Mouse (Mus musculus) CH12.LX (cell line): ENCODE data around the gene Zmynd10. TPM values are rescaled to one million over a fixed set of nuclear protein-coding genes. Genes with fewer than 3 reads are reported as not detected.

Experiments
- DNase-seq: peaks from one replicate; pipeline ENCODE4 v3.0.0-alpha.2; 2013; ENCODE audit errors: extremely low read depth
- H3K27ac ChIP-seq: 2 replicates; pipeline ENCODE4 v1.5.1; 2012; ENCODE audit warnings: low read depth, mild to moderate bottlenecking, control low read depth, moderate library complexity; ENCODE audit not compliant: insufficient read depth
- H3K27me3 ChIP-seq: replicated peaks from 2 replicates; pipeline ENCODE3; 2012; ENCODE audit warnings: inconsistent platforms
- H3K36me3 ChIP-seq, 2 experiments: replicated peaks in 1 of 2; 2 replicates each; pipeline versions ENCODE3 to v1.6.1; 2012; ENCODE audit warnings: inconsistent platforms in 1 of 2, low read length in 1 of 2, mild to moderate bottlenecking in 1 of 2, mixed read lengths in 1 of 2, moderate library complexity in 1 of 2; ENCODE audit not compliant: control insufficient read depth in 1 of 2, insufficient read depth in 1 of 2
- H3K4me1 ChIP-seq, 2 experiments: 2 replicates each; pipeline ENCODE4 v1.6.1; 2012; ENCODE audit warnings: inconsistent platforms in 1 of 2, moderate library complexity in 1 of 2; ENCODE audit not compliant: insufficient read depth in 2 of 2, control insufficient read depth in 1 of 2
- H3K4me2 ChIP-seq: 2 replicates; pipeline ENCODE4 v1.6.1; 2012; ENCODE audit warnings: low read depth, mild to moderate bottlenecking, control low read depth; ENCODE audit not compliant: poor library complexity, insufficient read depth, severe bottlenecking
- H3K4me3 ChIP-seq, 3 experiments: fragments of 150-350 bp in 1 of 3; sonication (generic) in 1 of 3; replicated peaks in 1 of 3; 2 replicates each; pipeline versions ENCODE3 to v1.5.1; 2011 to 2012; ENCODE audit warnings: low read depth in 2 of 3, low read length in 2 of 3, mild to moderate bottlenecking in 2 of 3, moderate library complexity in 2 of 3, control low read depth in 1 of 3, improper control_type of control experiment in 1 of 3, inconsistent platforms in 1 of 3, mixed read lengths in 1 of 3; ENCODE audit not compliant: poor library complexity in 1 of 3
- H3K79me2 ChIP-seq: replicated peaks from 2 replicates; pipeline ENCODE4 v1.6.1; 2012; ENCODE audit warnings: mild to moderate bottlenecking, moderate library complexity; ENCODE audit not compliant: control insufficient read depth, poor library complexity, insufficient read depth, severe bottlenecking; ENCODE audit errors: extremely low read depth
- H3K9ac ChIP-seq: 2 replicates; pipeline ENCODE4 v1.6.1; 2012; ENCODE audit warnings: low read depth, mild to moderate bottlenecking, control low read depth, moderate library complexity; ENCODE audit not compliant: insufficient read depth
- H3K9me3 ChIP-seq: replicated peaks from 2 replicates; pipeline ENCODE3; 2012; ENCODE audit warnings: low read length, inconsistent platforms, mixed read lengths
- BHLHE40 ChIP-seq: IDR thresholded peaks from 2 replicates; pipeline ENCODE4 v1.6.1; 2011; ENCODE audit warnings: mild to moderate bottlenecking, low read depth, low read length, improper control_type of control experiment
- CHD1 ChIP-seq: IDR thresholded peaks from 2 replicates; pipeline ENCODE4 v1.6.1; 2012; ENCODE audit warnings: low read depth, low read length, improper control_type of control experiment, inconsistent platforms
- CTCF ChIP-seq, 2 experiments: IDR thresholded peaks in 1 of 2; conservative IDR thresholded peaks in 1 of 2; 2 replicates each; pipeline ENCODE4 v1.5.1; 2011 to 2012; ENCODE audit warnings: low read depth in 2 of 2, low read length in 2 of 2, improper control_type of control experiment in 1 of 2, inconsistent platforms in 1 of 2, mild to moderate bottlenecking in 1 of 2, moderate library complexity in 1 of 2
- E2F4 ChIP-seq: IDR thresholded peaks from 2 replicates; pipeline ENCODE4 v1.6.1; 2011; ENCODE audit warnings: low read depth, low read length, improper control_type of control experiment; ENCODE audit not compliant: insufficient replicate concordance
- ELF1 ChIP-seq: IDR thresholded peaks from 2 replicates; pipeline ENCODE4 v1.6.1; 2014; ENCODE audit warnings: low read depth, mild to moderate bottlenecking, inconsistent platforms, low read length, improper control_type of control experiment
- ETS1 ChIP-seq: conservative IDR thresholded peaks from 2 replicates; pipeline ENCODE4 v1.6.1; 2012; ENCODE audit warnings: low read depth, mild to moderate bottlenecking, inconsistent platforms, low read length, improper control_type of control experiment, moderate library complexity
- GABPA ChIP-seq: IDR thresholded peaks from 2 replicates; pipeline ENCODE4 v1.6.1; 2012; ENCODE audit warnings: low read depth, low read length, improper control_type of control experiment, inconsistent platforms; ENCODE audit not compliant: insufficient replicate concordance
- IRF4 ChIP-seq: IDR thresholded peaks from 2 replicates; pipeline ENCODE4 v1.6.1; 2014; ENCODE audit warnings: low read depth, mild to moderate bottlenecking, inconsistent platforms, low read length, improper control_type of control experiment
- JUN ChIP-seq: IDR thresholded peaks from 2 replicates; pipeline ENCODE4 v1.6.1; 2011; ENCODE audit warnings: low read depth, mild to moderate bottlenecking, low read length, improper control_type of control experiment, moderate library complexity; ENCODE audit not compliant: insufficient read depth
- JUND ChIP-seq: conservative IDR thresholded peaks from 2 replicates; pipeline ENCODE4 v1.6.1; 2011; ENCODE audit warnings: low read depth, low read length, improper control_type of control experiment
- MAX ChIP-seq: IDR thresholded peaks from 2 replicates; pipeline ENCODE4 v1.6.1; 2011; ENCODE audit warnings: low read length, improper control_type of control experiment
- MAZ ChIP-seq: IDR thresholded peaks from 2 replicates; pipeline ENCODE4 v1.6.1; 2012; ENCODE audit warnings: low read depth, mild to moderate bottlenecking, inconsistent platforms, low read length, improper control_type of control experiment, moderate library complexity
- MEF2A ChIP-seq: IDR thresholded peaks from 2 replicates; pipeline ENCODE4 v1.6.1; 2014; ENCODE audit warnings: low read depth, mild to moderate bottlenecking, inconsistent platforms, low read length, improper control_type of control experiment, borderline replicate concordance
- MXI1 ChIP-seq: IDR thresholded peaks from 2 replicates; pipeline ENCODE4 v1.6.1; 2011; ENCODE audit warnings: mild to moderate bottlenecking, low read depth, low read length, improper control_type of control experiment
- NRF1 ChIP-seq: IDR thresholded peaks from 2 replicates; pipeline ENCODE4 v1.6.1; 2014; ENCODE audit warnings: low read depth, mild to moderate bottlenecking, inconsistent platforms, low read length, improper control_type of control experiment, moderate library complexity
- PAX5 ChIP-seq: IDR thresholded peaks from 2 replicates; pipeline ENCODE4 v1.6.1; 2012; ENCODE audit warnings: low read length, inconsistent platforms, mixed read lengths
- POLR2A ChIP-seq: IDR thresholded peaks from 2 replicates; pipeline ENCODE4 v1.6.1; 2011; ENCODE audit warnings: low read depth, mild to moderate bottlenecking, improper control_type of control experiment, low read length
- POLR2AphosphoS2 ChIP-seq: IDR thresholded peaks from 2 replicates; pipeline ENCODE4 v1.6.1; 2011; ENCODE audit warnings: low read depth, low read length, improper control_type of control experiment
- RAD21 ChIP-seq: IDR thresholded peaks from 2 replicates; pipeline ENCODE4 v1.6.1; 2011; ENCODE audit warnings: low read depth, mild to moderate bottlenecking, low read length, improper control_type of control experiment, moderate library complexity
- TBP ChIP-seq: conservative IDR thresholded peaks from 2 replicates; pipeline ENCODE4 v1.6.1; 2011; ENCODE audit warnings: low read depth, low read length, improper control_type of control experiment
- UBTF ChIP-seq: IDR thresholded peaks from 2 replicates; pipeline ENCODE4 v1.6.1; 2012; ENCODE audit warnings: low read depth, mild to moderate bottlenecking, inconsistent platforms, low read length, improper control_type of control experiment, moderate library complexity
- ZC3H11A ChIP-seq: IDR thresholded peaks from 2 replicates; pipeline ENCODE4 v1.6.1; 2012; ENCODE audit warnings: low read depth, mild to moderate bottlenecking, inconsistent platforms, low read length, improper control_type of control experiment
- ZKSCAN1 ChIP-seq: IDR thresholded peaks from 2 replicates; pipeline ENCODE4 v1.6.1; 2012; ENCODE audit warnings: low read depth, inconsistent platforms, low read length, improper control_type of control experiment, borderline replicate concordance
- ZNF384 ChIP-seq: IDR thresholded peaks from 2 replicates; pipeline ENCODE4 v1.6.1; 2012; ENCODE audit warnings: low read depth, low read length, improper control_type of control experiment, inconsistent platforms
- dilution Hi-C: fragments of 300-500 bp; cut with MboI; formaldehyde crosslinking; loops from 2 replicates; pipeline ENCODE4 v1.14.3; 2020; ENCODE audit warnings: low sequenced_read_pairs; ENCODE audit not compliant: extremely low pct_unique_long_range_greater_than_20kb, extremely low pct_ligation_motif_present
- in situ Hi-C: fragments of 300-500 bp; cut with MboI; formaldehyde crosslinking; loops from 3 replicates; pipeline ENCODE4 v1.14.3; 2019; ENCODE audit warnings: low sequenced_read_pairs, low pct_ligation_motif_present, low pct_unique_long_range_greater_than_20kb, mixed read lengths
- polyA plus RNA-seq: library from polyadenylated mRNA; unstranded; fragments of >175 nt; gene quantifications from 2 replicates; pipeline ENCODE4 v1.2.1, GENCODE M21; 2012; ENCODE audit warnings: low read depth; ENCODE audit not compliant: insufficient read length
- total RNA-seq, 2 experiments: library from RNA; depleted of rRNA; stranded (reverse); fragments of 300-350 nt in 1 of 2; fragments of >200 nt in 1 of 2; gene quantifications; 2 replicates each; pipeline ENCODE4 v1.2.3; 2012 to 2014

The Zmynd10 gene
- total and polyA plus RNA-seq, 3 experiments, result 0.34 to 0.63 TPM; not detected in 1

DNA sequence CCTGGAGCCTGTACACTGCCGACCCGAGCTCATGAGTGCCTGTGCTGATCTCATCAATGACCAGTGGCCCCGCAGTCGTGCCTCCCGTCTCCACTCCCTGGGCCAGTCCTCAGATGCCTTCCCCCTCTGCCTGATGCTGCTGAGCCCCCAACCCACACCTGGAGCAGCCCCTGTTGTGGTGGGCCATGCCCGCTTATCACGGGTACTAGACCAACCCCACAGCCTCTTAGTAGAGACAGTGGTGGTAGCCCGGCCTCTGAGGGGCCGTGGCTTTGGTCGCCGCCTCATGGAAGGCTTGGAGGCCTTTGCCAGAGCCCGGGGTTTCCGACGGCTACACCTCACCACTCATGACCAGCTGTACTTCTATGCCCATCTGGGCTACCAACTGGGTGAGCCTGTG is 36.1 kb downstream of the Zmynd10 start:
- Histone ChIP-seq H3K4me3 (no peak overlapping the region), H3K9me3 (no peaks in the 10 kb centered on the region), H3K27ac (no peak overlapping the region), H3K4me2 (no peak overlapping the region), H3K4me1 (peaks cover 11 to 38% of the 10 kb centered on the region in 2 experiments), H3K9ac (no peak overlapping the region), H3K79me2 (peaks cover 5% of the 10 kb centered on the region), H3K36me3 (peaks cover 8 to 33% of the 10 kb centered on the region in 2 experiments), H3K27me3 (no peaks in the 10 kb centered on the region)
- dilution Hi-C loops (no loop called here), in situ Hi-C loops (no loop called here)
- no peak for TF ChIP-seq ZNF384
- no peak for TF ChIP-seq MEF2A
- no peak for TF ChIP-seq MAZ
- TF ChIP-seq GABPA, result no peak
- TF ChIP-seq MAX, result no peak
- TF ChIP-seq UBTF, result no peak
- no peak for DNase-seq

GRCm38 (mm10) chr9:107586504-107586903 is 39.4 kb downstream of the Zmynd10 start:
- H3K9ac ChIP-seq, result no peak overlapping the region
- in situ Hi-C loops (no loop called here), dilution Hi-C loops (no loop called here)
- no peak overlapping the region for H3K4me2 ChIP-seq
- no peaks in the 10 kb centered on the region for H3K9me3 ChIP-seq
- H3K27ac ChIP-seq, result no peak overlapping the region
- H3K4me1 ChIP-seq, result peaks cover 11 to 32% of the 10 kb centered on the region in 2 experiments
- no peak for DNase-seq
- H3K36me3 ChIP-seq, result peaks cover 27 to 61% of the 10 kb centered on the region in 2 experiments
- no peaks in the 10 kb centered on the region for H3K27me3 ChIP-seq
- TF ChIP-seq IRF4, result no peak
- TF ChIP-seq JUN, result no peak
- TF ChIP-seq PAX5, result no peak
- TF ChIP-seq, all 38 proteins: peak for 0
- Histone ChIP-seq H3K4me3 (peak overlapping the region in 1 of 3 experiments; percentile 33), H3K79me2 (peaks cover 18% of the 10 kb centered on the region)

GRCm38 (mm10) chr9:107586974-107587832 is 40.1 kb downstream of the Zmynd10 start, which contains the start of gene Ifrd2:
Ifrd2 (plus strand) TSS chr9:107587642.
- in situ Hi-C loops, result no loop called here
- H3K79me2 ChIP-seq, result peaks cover 18% of the 10 kb centered on the region
- peak within 1 kb of the TSS; percentile 67 for H3K9ac ChIP-seq
- no peaks in the 10 kb centered on the region for H3K9me3 ChIP-seq
- H3K27me3 ChIP-seq, result no peaks in the 10 kb centered on the region
- dilution Hi-C loops, result no loop called here
- peaks cover 34 to 67% of the 10 kb centered on the region in 2 experiments for H3K36me3 ChIP-seq
- peaks cover 8 to 25% of the 10 kb centered on the region in 2 experiments for H3K4me1 ChIP-seq
- peak within 1 kb of the TSS; percentile 83 to 92 (median 85) for H3K4me3 ChIP-seq
- H3K27ac ChIP-seq, result no peak within 1 kb of the TSS; the same call in 1 of the 2 replicates
- peak within 1 kb of the TSS; percentile 79 for H3K4me2 ChIP-seq
- DNase-seq, result peak; percentile 99
- TF ChIP-seq JUN (no peak), TBP (peak; percentile 85), CHD1 (0 out of 2 replicates have a peak, but pooled peaks have one; percentile 46), BHLHE40 (no peak), POLR2A (peak; percentile 93), ZC3H11A (no peak), MEF2A (no peak; the same call in 1 of the 2 replicates), IRF4 (no peak; the same call in none of the 2 replicates), E2F4 (peak; percentile 59; the same call in 1 of the 2 replicates), JUND (no peak), ELF1 (peak; percentile 80), ETS1 (no peak), CTCF (conservative IDR thresholded peaks at IDR 0.05 in 1 of 2, IDR thresholded peaks at IDR 0.05 in 1 of 2; ENCODE audit: low read depth in 2 of 2, low read length in 2 of 2) (no peak), ZKSCAN1 (no peak), NRF1 (peak; percentile 71), POLR2AphosphoS2 (peak; percentile 83), MXI1 (no peak; the same call in 1 of the 2 replicates), RAD21 (no peak), PAX5 (no peak)
